Comparison of ENCODE assay signal across 7 mouse cellular contexts in genomic region chr4:118359211-118359895, GRCm38 (mm10). TPM values are rescaled to one million over a fixed set of nuclear protein-coding genes. Genes with fewer than 3 reads are reported as not detected.
DNase-seq lines count a peak whose midpoint lies in the region; ATAC-seq and TF ChIP-seq lines count a peak whose summit lies in the region.

No protein-coding gene starts in this region.

- ATAC-seq in forebrain, embryonic 16.5 days = no peak
- ATAC-seq in liver, postnatal 0 days = peak; percentile 34; the same call in 1 of the 2 replicates

- no peak for TF ChIP-seq EP300 in liver, postnatal 0 days (IDR thresholded peaks at IDR 0.05; ENCODE audit: low read depth)

- peak overlapping the region; percentile 86 for H3K4me2 ChIP-seq in forebrain, embryonic 16.5 days (ENCODE audit: low read length)
- peak overlapping the region; percentile 91 for H3K4me2 ChIP-seq in liver, postnatal 0 days (ENCODE audit: low read depth, low read length)

- 12% methylated on average over 21 of the region's 21 CpGs for WGBS in thymus, adult 2 months
- 13% methylated on average over 21 of the region's 21 CpGs for WGBS in forebrain, embryonic 16.5 days
- 13% methylated on average over 21 of the region's 21 CpGs for WGBS in liver, postnatal 0 days (ENCODE audit: insufficient replicate concordance)

- no peak for TF ChIP-seq POLR2A in thymus, adult 2 months (IDR thresholded peaks at IDR 0.05; ENCODE audit: control insufficient read depth, extremely low read depth, insufficient read depth, low read length, poor library complexity)

- peaks cover 9% of the 10 kb centered on the region for H3K36me3 ChIP-seq in thymus, adult 2 months (ENCODE audit: control insufficient read depth, insufficient read depth, low read length)
- peaks cover 12% of the 10 kb centered on the region; the same call in 1 of the 2 replicates for H3K36me3 ChIP-seq in forebrain, embryonic 16.5 days (ENCODE audit: control insufficient read depth, insufficient read depth)
- H3K36me3 ChIP-seq in liver, postnatal 0 days (replicated peaks; ENCODE audit: insufficient read depth, low read length) = peaks cover 24% of the 10 kb centered on the region

- H3K4me3 ChIP-seq in thymus, adult 2 months (ENCODE audit: control insufficient read depth, insufficient read depth, low read length) = peak overlapping the region; percentile 96
- H3K4me3 ChIP-seq in forebrain, embryonic 16.5 days (replicated peaks; ENCODE audit: low read length) = peak overlapping the region; percentile 67
- peak overlapping the region; percentile 69 for H3K4me3 ChIP-seq in liver, postnatal 0 days (ENCODE audit: low read depth, low read length)

- H3K27me3 ChIP-seq in thymus, adult 2 months (ENCODE audit: control insufficient read depth, insufficient read depth, low read length) = no peaks in the 10 kb centered on the region
- no peaks in the 10 kb centered on the region for H3K27me3 ChIP-seq in forebrain, embryonic 16.5 days (replicated peaks; ENCODE audit: control insufficient read depth, insufficient read depth, low read length)
- H3K27me3 ChIP-seq in liver, postnatal 0 days (ENCODE audit: insufficient read depth, low read length) = no peaks in the 10 kb centered on the region

- no peaks in the 10 kb centered on the region for H3K9me3 ChIP-seq in forebrain, embryonic 16.5 days (ENCODE audit: control insufficient read depth, low read length)
- no peaks in the 10 kb centered on the region for H3K9me3 ChIP-seq in liver, postnatal 0 days (ENCODE audit: low read length)

- H3K9ac ChIP-seq in forebrain, embryonic 16.5 days (replicated peaks; ENCODE audit: low read depth, low read length) = peak overlapping the region; percentile 87
- peak overlapping the region; percentile 79 for H3K9ac ChIP-seq in liver, postnatal 0 days (replicated peaks)

- H3K27ac ChIP-seq in thymus, adult 2 months (ENCODE audit: control insufficient read depth, insufficient read depth, low read length) = no peak overlapping the region
- H3K27ac ChIP-seq in forebrain, embryonic 16.5 days (ENCODE audit: low read length) = peak overlapping the region; percentile 88
- peak overlapping the region; percentile 88 for H3K27ac ChIP-seq in liver, postnatal 0 days (ENCODE audit: low read depth)

- peaks cover 6% of the 10 kb centered on the region for H3K4me1 ChIP-seq in thymus, adult 2 months (replicated peaks; ENCODE audit: control insufficient read depth, insufficient read depth, low read length)
- peaks cover 14% of the 10 kb centered on the region for H3K4me1 ChIP-seq in forebrain, embryonic 16.5 days (replicated peaks; ENCODE audit: control insufficient read depth, insufficient read depth, low read length)
- peaks cover 13% of the 10 kb centered on the region for H3K4me1 ChIP-seq in liver, postnatal 0 days (ENCODE audit: insufficient read depth)

- TF ChIP-seq CTCF in thymus, adult 2 months (IDR thresholded peaks at IDR 0.05; ENCODE audit: borderline replicate concordance, control insufficient read depth, extremely low read depth, insufficient read depth, low read length, poor library complexity) = no peak
- TF ChIP-seq CTCF in liver, postnatal 0 days (IDR thresholded peaks at IDR 0.05; ENCODE audit: low read depth) = no peak

- no peak for DNase-seq in thymus, adult 2 months
- no peak for DNase-seq in thymus, postnatal 14 days
- DNase-seq in liver, postnatal 0 days = no peak
- no peak for DNase-seq in adipocyte (ENCODE audit: low spot score)
- DNase-seq in thymus, postnatal 0 days (ENCODE audit: low spot score) = no peak
- no peak for DNase-seq in cerebellum, adult 11-12 months

RNA-seq across cellular contexts. Expression of gene Szt2, which starts 49.7 kb away (rescaled TPM):
- 90.6 and 96.7 TPM in 2 replicates for polyA plus RNA-seq in thymus, adult 2 months (2012; rRNA removed)
- 10.2 and 11.6 TPM in 2 replicates for polyA plus RNA-seq in forebrain, embryonic 16.5 days (2015; fragmentation: Nextera tagmentation; extraction: Ambion mirVana)
- 1.2 and 1.9 TPM in 2 replicates for polyA plus RNA-seq in liver, postnatal 0 days (2015; fragmentation: Nextera tagmentation; extraction: Ambion mirVana)
- polyA plus RNA-seq in thymus, postnatal 0 days (2015; fragmentation: Nextera tagmentation; extraction: Ambion mirVana) = 5.4 and 8.4 TPM in 2 replicates

RNA-seq across cellular contexts. Expression of gene Med8, which starts 49.8 kb away (rescaled TPM):
- polyA plus RNA-seq in thymus, adult 2 months (2012; rRNA removed) = 40.1 and 40.8 TPM in 2 replicates
- 113 and 116 TPM in 2 replicates for polyA plus RNA-seq in forebrain, embryonic 16.5 days (2015; fragmentation: Nextera tagmentation; extraction: Ambion mirVana)
- polyA plus RNA-seq in liver, postnatal 0 days (2015; fragmentation: Nextera tagmentation; extraction: Ambion mirVana) = 55.2 and 59.7 TPM in 2 replicates
- polyA plus RNA-seq in thymus, postnatal 0 days (2015; fragmentation: Nextera tagmentation; extraction: Ambion mirVana) = 103 and 109 TPM in 2 replicates
